Mouse (Mus musculus): ENCODE data around the gene Hsph1. TPM values are rescaled to one million over a fixed set of nuclear protein-coding genes. Genes with fewer than 3 reads are reported as not detected.

Hsph1 gene
- polyA plus RNA-seq, 1 experiment from 2014 or later, result 126 TPM

DNA sequence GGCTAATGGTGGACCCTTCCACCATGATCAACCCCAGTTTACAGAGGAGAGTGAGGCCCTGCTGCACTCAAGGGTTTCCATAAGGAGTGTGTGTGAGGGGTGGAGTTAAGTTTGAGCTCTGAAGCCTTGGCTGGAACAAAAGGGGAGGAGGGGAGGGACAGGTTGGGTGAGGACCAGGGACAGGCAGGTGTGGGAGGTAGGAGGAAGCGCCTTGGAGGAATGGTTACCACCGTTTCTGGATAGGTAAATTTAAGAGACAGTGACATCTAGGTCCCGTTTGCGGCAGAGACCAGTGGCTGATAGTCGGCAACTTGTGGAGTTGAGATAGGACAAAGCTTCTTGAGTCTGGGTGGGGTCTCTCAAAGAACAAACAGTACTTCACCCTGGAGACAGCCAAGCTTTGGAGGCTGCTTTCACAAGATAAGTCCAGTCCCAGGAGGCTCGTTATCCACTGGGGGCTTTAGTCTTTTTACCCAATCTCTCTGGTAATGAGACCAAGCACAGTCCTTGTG, 12.8 kb upstream of the Hsph1 start:
- H3K36me3 ChIP-seq (ENCODE audit: control insufficient read depth, insufficient read depth, low read length), result no peaks in the 10 kb centered on the region
- no peak for ATAC-seq (ENCODE audit: insufficient number of reproducible peaks, low FRiP score, low TSS enrichment, low read depth)
- no peaks in the 10 kb centered on the region for H3K9me3 ChIP-seq (ENCODE audit: control insufficient read depth, low read length)
- H3K4me3 ChIP-seq (ENCODE audit: low read depth, low read length), result no peak overlapping the region
- H3K4me1 ChIP-seq (ENCODE audit: control insufficient read depth, insufficient read depth, low read length), result no peaks in the 10 kb centered on the region
- H3K27ac ChIP-seq (replicated peaks; ENCODE audit: low read depth, low read length), result no peak overlapping the region
- no peak overlapping the region for H3K4me2 ChIP-seq (ENCODE audit: low read depth, severe bottlenecking)
- DNase-seq (ENCODE audit: low spot score), result no peak
- H3K9ac ChIP-seq (ENCODE audit: low read length), result no peak overlapping the region
- WGBS, result 66% methylated on average over 6 of the region's 6 CpGs
- H3K27me3 ChIP-seq (ENCODE audit: control insufficient read depth, insufficient read depth, low read length), result no peaks in the 10 kb centered on the region

DNA sequence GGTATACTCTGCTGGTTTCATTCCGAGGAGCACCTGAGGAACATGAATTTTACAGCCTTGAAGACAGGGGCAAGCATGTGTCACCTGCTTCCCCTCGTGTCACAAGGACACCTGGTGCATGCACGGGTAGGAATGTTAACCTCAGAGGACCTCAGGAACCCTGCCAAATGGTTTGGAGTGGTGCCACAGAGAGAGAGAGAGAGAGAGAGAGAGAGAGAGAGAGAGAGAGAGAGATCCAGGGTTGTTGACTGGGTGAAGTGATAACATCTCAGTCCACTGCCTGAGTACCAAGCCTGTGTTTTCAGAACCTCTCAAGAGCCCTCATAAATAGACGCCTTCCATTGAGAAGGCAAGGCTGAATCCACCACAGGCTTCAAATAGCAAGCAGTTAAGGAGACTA, 12.0 kb upstream of the Hsph1 start:
- WGBS, result 64% methylated on average over 4 of the region's 4 CpGs
- H3K27ac ChIP-seq (replicated peaks; ENCODE audit: low read depth, low read length), result no peak overlapping the region

DNA sequence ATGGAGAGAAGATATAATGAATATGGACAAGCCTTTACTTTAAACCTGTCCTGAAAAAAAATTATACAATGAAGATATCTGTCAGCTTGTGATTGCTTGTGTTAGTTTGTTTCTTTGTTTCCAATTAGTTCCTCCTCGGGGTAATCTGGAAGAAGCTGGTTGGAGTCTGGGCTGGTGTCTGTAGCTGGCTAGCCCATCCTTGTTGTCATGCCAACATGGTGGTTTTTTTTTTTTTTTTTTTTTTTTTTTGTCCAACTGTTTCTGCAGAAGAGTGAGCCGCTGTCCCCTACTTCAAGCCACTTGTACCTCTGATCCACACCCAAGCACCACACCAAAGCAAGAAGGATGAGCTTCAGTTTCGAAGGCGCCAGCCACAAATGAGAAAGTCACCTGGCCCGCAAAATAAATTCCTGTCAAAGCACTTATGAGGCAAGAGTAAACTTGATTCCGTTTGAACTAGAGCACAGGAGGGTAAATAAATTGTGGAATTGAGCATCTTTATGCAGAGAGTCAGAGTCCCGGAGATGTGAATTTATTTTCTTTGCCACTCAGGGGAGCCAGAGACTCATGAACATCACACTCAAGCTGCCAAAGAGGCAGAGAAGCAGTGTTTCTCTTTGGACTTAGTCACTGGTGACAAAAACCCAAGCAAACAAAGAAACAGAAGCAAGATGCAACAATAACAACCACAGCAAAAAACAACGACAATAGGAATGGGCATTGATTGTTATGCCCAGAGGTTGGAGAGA, 11.4 kb upstream of the Hsph1 start:
- Histone ChIP-seq H3K4me3 (ENCODE audit: low read depth, low read length) (no peak overlapping the region), H3K4me1 (ENCODE audit: control insufficient read depth, insufficient read depth, low read length) (no peaks in the 10 kb centered on the region), H3K27ac (replicated peaks; ENCODE audit: low read depth, low read length) (no peak overlapping the region), H3K36me3 (ENCODE audit: control insufficient read depth, insufficient read depth, low read length) (no peaks in the 10 kb centered on the region), H3K9ac (ENCODE audit: low read length) (no peak overlapping the region), H3K9me3 (ENCODE audit: control insufficient read depth, low read length) (no peaks in the 10 kb centered on the region), H3K4me2 (ENCODE audit: low read depth, severe bottlenecking) (no peak overlapping the region), H3K27me3 (ENCODE audit: control insufficient read depth, insufficient read depth, low read length) (no peaks in the 10 kb centered on the region)
- ATAC-seq (ENCODE audit: insufficient number of reproducible peaks, low FRiP score, low TSS enrichment, low read depth) (no peak), DNase-seq (ENCODE audit: low spot score) (no peak)
- 74% methylated on average over 8 of the region's 8 CpGs for WGBS

More for the DNA sequence above, 12.0 kb upstream of the Hsph1 start:
- no peaks in the 10 kb centered on the region for H3K36me3 ChIP-seq (ENCODE audit: control insufficient read depth, insufficient read depth, low read length)
- H3K27me3 ChIP-seq (ENCODE audit: control insufficient read depth, insufficient read depth, low read length), result no peaks in the 10 kb centered on the region
- DNase-seq (ENCODE audit: low spot score) (no peak), ATAC-seq (ENCODE audit: insufficient number of reproducible peaks, low FRiP score, low TSS enrichment, low read depth) (no peak)
- no peaks in the 10 kb centered on the region for H3K9me3 ChIP-seq (ENCODE audit: control insufficient read depth, low read length)
- no peak overlapping the region for H3K4me2 ChIP-seq (ENCODE audit: low read depth, severe bottlenecking)
- no peak overlapping the region for H3K9ac ChIP-seq (ENCODE audit: low read length)
- H3K4me3 ChIP-seq (ENCODE audit: low read depth, low read length), result no peak overlapping the region
- no peaks in the 10 kb centered on the region for H3K4me1 ChIP-seq (ENCODE audit: control insufficient read depth, insufficient read depth, low read length)

DNA sequence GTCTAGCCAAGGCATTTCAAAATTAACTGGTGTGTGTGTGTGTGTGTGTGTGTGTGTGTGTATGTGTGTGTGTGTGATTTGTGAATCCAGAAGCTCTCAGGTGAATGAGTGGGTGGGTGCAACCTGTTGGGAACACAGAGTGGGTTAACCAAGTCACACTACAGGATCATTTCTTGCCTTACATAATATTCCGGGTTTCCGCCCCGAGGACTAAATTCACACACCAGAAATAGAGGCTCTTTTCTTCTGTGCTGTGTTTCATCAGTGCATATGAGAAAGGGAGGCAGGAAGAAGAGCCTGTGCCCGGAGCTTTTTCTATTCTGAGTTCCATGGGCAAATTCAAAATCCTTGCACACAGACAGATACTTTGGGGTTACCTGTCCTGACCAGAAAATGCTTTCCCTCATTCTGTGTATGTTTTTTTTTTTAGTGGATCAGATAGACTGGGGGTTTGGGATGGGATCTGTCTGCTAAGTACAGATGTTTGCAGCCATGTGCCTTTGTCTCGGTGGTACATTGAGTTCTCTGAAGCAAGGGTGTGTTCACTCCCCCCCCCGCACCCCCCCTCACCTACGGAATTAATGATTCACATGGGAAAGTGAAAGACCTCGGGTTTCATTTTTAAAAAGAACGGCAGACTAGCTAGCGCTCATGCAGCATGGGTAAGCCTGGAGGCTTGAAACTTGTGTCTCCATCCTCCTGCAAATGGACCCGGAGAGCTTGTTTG, 6.8 kb upstream of the Hsph1 start:
- Histone ChIP-seq H3K4me1 (ENCODE audit: control insufficient read depth, insufficient read depth, low read length) (no peaks in the 10 kb centered on the region), H3K27me3 (ENCODE audit: control insufficient read depth, insufficient read depth, low read length) (no peaks in the 10 kb centered on the region), H3K4me2 (ENCODE audit: low read depth, severe bottlenecking) (no peak overlapping the region), H3K9me3 (ENCODE audit: control insufficient read depth, low read length) (no peaks in the 10 kb centered on the region), H3K27ac (replicated peaks; ENCODE audit: low read depth, low read length) (no peak overlapping the region), H3K36me3 (ENCODE audit: control insufficient read depth, insufficient read depth, low read length) (no peaks in the 10 kb centered on the region), H3K4me3 (ENCODE audit: low read depth, low read length) (no peak overlapping the region), H3K9ac (ENCODE audit: low read length) (no peak overlapping the region)
- DNase-seq (ENCODE audit: low spot score) (no peak), ATAC-seq (ENCODE audit: insufficient number of reproducible peaks, low FRiP score, low TSS enrichment, low read depth) (no peak)
- WGBS, result 85% methylated on average over 11 of the region's 11 CpGs

DNA sequence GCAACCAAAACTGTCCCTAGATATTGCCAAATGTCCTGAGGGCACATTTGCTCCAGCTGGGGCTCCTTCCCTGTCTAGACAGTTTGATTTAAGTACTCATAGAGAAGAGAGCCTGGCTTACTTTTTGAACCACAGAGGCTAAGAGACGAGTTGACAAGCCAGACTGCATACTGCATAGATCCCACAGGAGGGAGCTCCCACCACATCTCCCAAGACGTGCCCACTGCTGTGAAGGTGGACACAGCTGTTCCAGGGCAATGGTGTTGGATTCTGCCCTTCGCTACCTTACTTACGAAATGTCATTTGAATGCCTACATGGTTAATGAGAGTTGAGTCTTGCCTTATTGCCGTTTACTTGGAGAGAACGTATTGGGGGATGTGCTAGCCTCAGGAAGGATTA, 6.2 kb upstream of the Hsph1 start:
- ATAC-seq (ENCODE audit: insufficient number of reproducible peaks, low FRiP score, low TSS enrichment, low read depth) (no peak), DNase-seq (ENCODE audit: low spot score) (peak; percentile 45)
- no peaks in the 10 kb centered on the region for H3K9me3 ChIP-seq (ENCODE audit: control insufficient read depth, low read length)
- H3K27ac ChIP-seq (replicated peaks; ENCODE audit: low read depth, low read length), result no peak overlapping the region
- WGBS, result 56% methylated on average over 6 of the region's 6 CpGs
- no peaks in the 10 kb centered on the region for H3K4me1 ChIP-seq (ENCODE audit: control insufficient read depth, insufficient read depth, low read length)
- no peak overlapping the region for H3K4me2 ChIP-seq (ENCODE audit: low read depth, severe bottlenecking)
- H3K9ac ChIP-seq (ENCODE audit: low read length), result no peak overlapping the region
- no peaks in the 10 kb centered on the region for H3K36me3 ChIP-seq (ENCODE audit: control insufficient read depth, insufficient read depth, low read length)
- H3K4me3 ChIP-seq (ENCODE audit: low read depth, low read length), result no peak overlapping the region
- H3K27me3 ChIP-seq (ENCODE audit: control insufficient read depth, insufficient read depth, low read length), result no peaks in the 10 kb centered on the region

DNA sequence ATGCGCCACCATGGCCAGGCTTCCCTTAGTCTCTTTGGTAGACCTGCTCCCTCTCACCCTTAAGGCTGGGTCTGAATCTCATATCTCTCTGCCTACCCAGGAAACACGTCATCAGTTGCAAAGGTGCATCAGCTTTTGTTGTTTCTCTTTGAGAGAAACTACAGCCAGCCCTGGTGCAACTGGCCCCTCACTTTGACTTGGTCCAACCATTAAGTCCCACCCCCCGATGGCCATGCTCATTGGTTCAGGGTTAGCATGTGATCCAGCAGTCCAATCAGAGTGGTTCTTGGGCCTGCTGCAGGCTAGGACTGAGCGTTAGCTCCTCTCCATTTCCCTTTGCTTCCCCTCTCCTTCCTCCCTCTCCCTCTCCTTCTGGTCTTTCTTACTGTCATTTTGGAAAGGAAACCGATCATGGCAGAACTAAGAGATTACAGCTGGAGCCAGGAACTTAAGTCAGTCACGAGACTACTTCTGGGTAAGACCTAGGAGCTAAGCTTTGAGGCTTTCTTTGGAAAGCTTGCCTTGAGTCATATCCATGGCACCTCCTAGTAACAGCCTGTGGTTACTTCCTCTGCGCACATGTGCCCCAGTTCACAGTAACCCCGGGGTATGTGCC, 5.2 kb upstream of the Hsph1 start:
- WGBS, result 87% methylated on average over 8 of the region's 8 CpGs

DNA sequence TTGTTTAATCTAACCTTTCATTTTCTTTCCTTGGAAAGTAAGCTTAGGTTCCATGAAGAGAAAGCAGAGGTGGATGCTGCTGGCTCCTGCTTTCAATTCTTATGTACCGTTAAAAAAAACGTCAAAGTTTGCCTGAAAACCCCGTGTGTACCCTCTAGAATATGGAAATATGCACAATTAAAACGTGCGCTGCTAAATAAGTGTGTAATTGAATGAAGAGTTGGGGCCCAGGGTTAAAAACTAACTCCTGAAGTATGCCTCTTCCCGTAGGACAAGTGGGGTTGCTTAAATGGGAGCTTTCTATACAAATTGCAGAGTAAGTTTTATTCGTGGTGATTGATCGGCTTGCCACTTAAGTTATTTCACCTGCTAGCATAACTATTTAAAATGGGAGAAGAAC, 1.1 kb upstream of the Hsph1 start:
- Histone ChIP-seq H3K27ac (replicated peaks; ENCODE audit: low read depth, low read length) (no peak overlapping the region), H3K4me1 (ENCODE audit: control insufficient read depth, insufficient read depth, low read length) (peaks cover 9% of the 10 kb centered on the region), H3K9ac (ENCODE audit: low read length) (no peak overlapping the region; the same call in 1 of the 2 replicates), H3K4me3 (ENCODE audit: low read depth, low read length) (no peak overlapping the region), H3K9me3 (ENCODE audit: control insufficient read depth, low read length) (no peaks in the 10 kb centered on the region), H3K27me3 (ENCODE audit: control insufficient read depth, insufficient read depth, low read length) (no peaks in the 10 kb centered on the region), H3K4me2 (ENCODE audit: low read depth, severe bottlenecking) (peak overlapping the region; percentile 24; the same call in 1 of the 2 replicates), H3K36me3 (ENCODE audit: control insufficient read depth, insufficient read depth, low read length) (0 out of 2 replicates have a peak, but pooled peaks cover 5% of the 10 kb centered on the region)
- 65% methylated on average over 8 of the region's 8 CpGs for WGBS
- no peak for ATAC-seq (ENCODE audit: insufficient number of reproducible peaks, low FRiP score, low TSS enrichment, low read depth)
- peak; percentile 27 for DNase-seq (ENCODE audit: low spot score)

More for the DNA sequence above, 5.2 kb upstream of the Hsph1 start:
- DNase-seq (ENCODE audit: low spot score) (no peak), ATAC-seq (ENCODE audit: insufficient number of reproducible peaks, low FRiP score, low TSS enrichment, low read depth) (no peak)
- no peak overlapping the region for H3K4me2 ChIP-seq (ENCODE audit: low read depth, severe bottlenecking)
- H3K9ac ChIP-seq (ENCODE audit: low read length), result no peak overlapping the region
- H3K36me3 ChIP-seq (ENCODE audit: control insufficient read depth, insufficient read depth, low read length), result no peaks in the 10 kb centered on the region
- no peaks in the 10 kb centered on the region for H3K27me3 ChIP-seq (ENCODE audit: control insufficient read depth, insufficient read depth, low read length)
- H3K4me3 ChIP-seq (ENCODE audit: low read depth, low read length), result no peak overlapping the region
- H3K27ac ChIP-seq (replicated peaks; ENCODE audit: low read depth, low read length), result no peak overlapping the region
- H3K4me1 ChIP-seq (ENCODE audit: control insufficient read depth, insufficient read depth, low read length), result no peaks in the 10 kb centered on the region
- H3K9me3 ChIP-seq (ENCODE audit: control insufficient read depth, low read length), result no peaks in the 10 kb centered on the region

DNA sequence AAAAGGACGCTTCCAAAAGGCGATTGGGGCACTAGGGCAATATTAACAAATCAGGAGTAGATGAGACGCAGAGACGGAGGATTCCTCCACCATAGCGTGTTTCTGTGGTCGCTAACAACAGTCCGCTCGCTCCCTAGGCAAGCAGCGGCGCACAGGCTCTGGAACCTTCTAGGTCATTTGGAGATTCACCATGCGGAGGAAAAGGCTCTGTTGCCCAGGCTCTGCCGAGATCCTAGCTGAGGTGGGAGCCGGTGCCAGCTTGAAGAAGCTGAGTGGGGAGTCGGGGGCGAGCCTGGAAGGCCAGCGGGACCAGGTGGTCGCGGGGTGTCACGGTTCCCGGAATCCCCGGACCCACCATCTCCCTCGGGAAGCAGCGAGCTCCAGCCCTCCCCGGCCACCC, 620 bp downstream of the Hsph1 start:
- H3K4me3 ChIP-seq (ENCODE audit: low read depth, low read length), result peak overlapping the region; percentile 56
- peak overlapping the region; percentile 65 for H3K4me2 ChIP-seq (ENCODE audit: low read depth, severe bottlenecking)
- H3K4me1 ChIP-seq (ENCODE audit: control insufficient read depth, insufficient read depth, low read length), result peaks cover 9% of the 10 kb centered on the region
- peak overlapping the region; percentile 61 for H3K27ac ChIP-seq (replicated peaks; ENCODE audit: low read depth, low read length)
- peaks cover 13% of the 10 kb centered on the region for H3K36me3 ChIP-seq (ENCODE audit: control insufficient read depth, insufficient read depth, low read length)
- DNase-seq (ENCODE audit: low spot score) (no peak), ATAC-seq (ENCODE audit: insufficient number of reproducible peaks, low FRiP score, low TSS enrichment, low read depth) (no peak)
- no peaks in the 10 kb centered on the region for H3K9me3 ChIP-seq (ENCODE audit: control insufficient read depth, low read length)
- under 1% methylated on average over 24 of the region's 24 CpGs for WGBS
- peak overlapping the region; percentile 67 for H3K9ac ChIP-seq (ENCODE audit: low read length)
- no peaks in the 10 kb centered on the region for H3K27me3 ChIP-seq (ENCODE audit: control insufficient read depth, insufficient read depth, low read length)

All from limb, embryonic 11.5 days (tissue).